Mouse (Mus musculus) forelimb bud, embryonic 11.5 days (tissue): ENCODE measurements around the gene Fam208b.
"Not testable (repeated sequence)": the region's sequence is repeated elsewhere in the genome, so short reads cannot be mapped to it uniquely, and the experiment has no call there.

Experiments
- DNase-seq: peaks from one replicate; pipeline ENCODE4 v3.0.0-alpha.2; 2012; ENCODE audit warnings: low read depth, low spot score

Fam208b gene

GRCm38 (mm10) chr13:3519357-3519756 is 91.6 kb downstream of the Fam208b start:
- DNase-seq: not testable (repeated sequence)
